Mouse (Mus musculus) left cerebral cortex, postnatal 25 days (tissue): ENCODE results near the gene Camkk2. TPM values are rescaled to one million over a fixed set of nuclear protein-coding genes. Genes with fewer than 3 reads are reported as not detected.

ENCODE experiments used
- DNase-seq, 2 experiments: peaks; one replicate each; pipeline ENCODE4 v3.0.0; 2022; ENCODE audit warnings: low spot score in 2 of 2, mixed read lengths in 1 of 2
- intact Hi-C: fragments of 180-260 bp; cut with DNase I; formaldehyde crosslinking; loops from one replicate; pipeline ENCODE4 v1.15.1; 2025
- total RNA-seq, 2 experiments: library from RNA; stranded (reverse); gene quantifications; 2 replicates each; pipeline ENCODE4 v1.2.3; 2021

Gene Camkk2
- total RNA-seq, 2 experiments from 2014 or later = 256 to 266 TPM

DNA sequence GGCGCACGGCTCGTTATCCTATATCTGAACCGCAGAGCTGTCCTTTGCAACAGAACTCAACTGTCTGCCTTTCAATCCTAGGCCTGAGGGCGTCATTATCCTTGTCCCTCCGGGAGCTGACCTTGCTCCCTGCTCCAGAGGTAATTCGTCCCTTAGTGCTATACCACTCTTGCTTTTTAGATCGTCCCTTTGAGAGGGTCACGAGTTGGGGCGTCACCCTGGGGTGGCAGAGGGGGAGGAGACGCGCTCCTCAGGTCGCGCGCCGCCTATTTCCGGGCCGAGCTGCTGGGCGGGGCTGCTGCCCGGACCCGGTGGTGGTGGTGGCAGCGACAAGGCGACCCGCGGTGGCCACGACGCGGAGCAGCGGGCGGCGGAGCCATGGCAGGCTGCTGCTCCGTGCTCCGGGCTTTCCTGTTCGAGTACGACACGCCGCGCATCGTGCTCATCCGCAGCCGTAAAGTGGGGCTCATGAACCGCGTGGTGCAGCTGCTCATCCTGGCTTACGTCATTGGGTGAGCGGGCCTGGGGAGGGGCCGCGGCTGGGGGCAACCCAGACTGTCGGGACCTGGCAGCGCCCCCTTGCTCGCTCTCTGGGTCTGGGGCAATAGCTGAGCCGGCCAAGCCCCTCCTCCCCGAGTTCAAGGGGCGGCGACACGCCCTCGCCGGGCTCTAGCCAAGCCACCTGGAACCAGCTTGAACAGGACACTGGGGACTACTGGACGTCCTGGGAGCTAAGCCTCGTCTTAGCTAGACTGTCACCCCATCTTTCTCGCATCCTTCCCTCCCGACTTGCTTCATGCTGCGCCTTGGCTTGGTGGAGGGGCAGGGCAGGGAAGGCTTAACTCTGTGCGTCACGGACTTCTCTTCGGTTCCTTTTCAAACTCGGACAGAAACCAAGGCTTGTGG is 71.7 kb downstream of the Camkk2 start, which contains the start of gene P2rx4:
Gene P2rx4, plus strand, starts transcription at position 269 of the 906 bp plus-strand sequence.
- intact Hi-C loops = loop anchor here (2.0 kb wide), 1 partner anchor 55 kb away; no protein-coding TSS in a partner anchor
- peak; percentile 86 to 89 for DNase-seq

- intact Hi-C loops = loop anchor here (2.0 kb wide), 1 partner anchor 54 kb away; no protein-coding TSS in a partner anchor
- DNase-seq = no peak
These were observed 72.3 kb downstream of the Camkk2 start for GRCm38 (mm10) chr5:122706917-122707275.

GRCm38 (mm10) chr5:122705174-122705573 is 74.0 kb downstream of the Camkk2 start:
- intact Hi-C loops = no loop called here
- no peak for DNase-seq

GRCm38 (mm10) chr5:122704571-122704970 is 74.6 kb downstream of the Camkk2 start:
- intact Hi-C loops = no loop called here
- no peak for DNase-seq

GRCm38 (mm10) chr5:122703574-122703973 is 75.6 kb downstream of the Camkk2 start:
- intact Hi-C loops = no loop called here
- no peak for DNase-seq

- intact Hi-C loops = no loop called here
- DNase-seq = no peak
These were observed 77.1 kb downstream of the Camkk2 start for GRCm38 (mm10) chr5:122702156-122702555.

DNA sequence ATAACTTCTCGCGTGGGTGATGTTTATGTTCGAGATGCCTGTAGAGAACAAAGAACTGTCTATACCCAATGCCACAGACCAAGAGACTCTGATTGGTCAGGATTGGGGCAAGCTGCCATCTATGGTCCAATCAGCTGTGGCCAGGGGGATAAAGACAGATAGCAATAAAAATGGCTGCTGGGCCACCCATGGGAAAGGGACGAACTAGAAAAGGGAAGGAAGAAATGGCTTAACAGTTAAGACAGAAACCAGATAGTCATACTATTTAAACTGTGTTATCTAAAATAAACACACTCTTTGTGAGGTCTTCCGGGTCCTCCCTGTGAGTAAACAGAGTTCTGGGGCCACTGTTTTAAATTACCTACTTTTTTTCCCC is 78.4 kb downstream of the Camkk2 start:
- intact Hi-C loops = no loop called here
- DNase-seq = no peak

GRCm38 (mm10) chr5:122700109-122700836 is 78.9 kb downstream of the Camkk2 start:
- intact Hi-C loops = no loop called here
- no peak for DNase-seq

DNA sequence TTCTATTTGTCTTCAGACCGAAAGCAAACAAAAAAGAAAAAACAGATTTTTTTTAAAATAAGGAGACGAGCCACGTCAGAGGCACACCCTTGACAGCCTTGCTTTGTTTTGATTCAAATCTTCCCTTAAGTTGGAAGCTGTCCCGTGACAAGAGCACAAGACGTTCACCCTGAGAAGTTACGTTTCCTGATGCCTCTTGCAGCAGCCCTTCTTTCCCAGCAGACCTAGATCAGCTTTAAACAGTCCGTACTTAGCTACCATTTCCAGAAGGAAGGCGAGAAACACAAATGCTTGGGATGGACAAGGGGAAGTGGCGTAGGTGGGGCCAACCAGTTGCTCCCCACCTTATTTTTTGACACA is 80.5 kb downstream of the Camkk2 start:
- no peak for DNase-seq
- intact Hi-C loops = no loop called here

GRCm38 (mm10) chr5:122698041-122698700 is 81.0 kb downstream of the Camkk2 start:
- intact Hi-C loops = no loop called here
- DNase-seq = no peak

DNA sequence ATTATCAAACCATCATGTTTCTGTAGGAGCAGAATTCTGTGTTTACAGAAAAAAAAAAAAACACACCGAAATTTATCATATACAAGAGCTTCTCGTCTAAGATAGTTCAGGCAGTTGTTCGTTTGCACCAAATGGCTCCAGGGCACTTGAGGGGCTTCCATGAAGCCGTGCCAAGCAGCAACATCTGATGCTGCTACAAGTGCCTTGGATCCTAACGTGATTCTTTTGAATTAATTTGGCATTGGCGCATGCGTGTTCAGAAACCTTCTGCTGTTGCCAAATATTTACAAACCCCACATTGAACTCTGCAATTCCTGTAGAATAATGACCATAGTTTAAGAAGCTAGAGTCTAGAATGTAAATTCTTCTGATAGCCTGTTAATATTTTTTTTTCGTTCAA is 83.7 kb downstream of the Camkk2 start:
- intact Hi-C loops = no loop called here
- DNase-seq = no peak

GRCm38 (mm10) chr5:122693431-122694207 is 85.6 kb downstream of the Camkk2 start:
- intact Hi-C loops = no loop called here
- peak; percentile 20 to 49 for DNase-seq

DNA sequence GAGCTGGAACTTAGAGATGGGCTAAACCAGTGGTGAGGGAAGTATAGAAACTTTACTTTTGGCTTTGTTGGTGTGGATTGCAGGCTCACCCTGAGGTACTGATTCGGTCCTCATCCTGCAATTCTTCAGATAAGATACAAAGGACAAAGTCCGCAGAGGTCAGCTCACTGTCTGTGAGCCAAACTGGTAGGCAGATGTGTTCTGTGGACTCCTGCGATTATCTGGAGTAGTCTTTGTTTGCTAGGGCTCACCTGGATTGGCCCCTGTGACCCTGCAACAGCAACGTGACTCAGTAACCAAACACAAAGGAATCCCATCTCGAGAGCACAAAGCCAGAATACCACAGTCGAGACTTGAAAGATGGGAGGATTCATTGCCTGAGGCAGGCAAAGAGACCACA is 88.7 kb downstream of the Camkk2 start:
- intact Hi-C loops = no loop called here
- DNase-seq = no peak

DNA sequence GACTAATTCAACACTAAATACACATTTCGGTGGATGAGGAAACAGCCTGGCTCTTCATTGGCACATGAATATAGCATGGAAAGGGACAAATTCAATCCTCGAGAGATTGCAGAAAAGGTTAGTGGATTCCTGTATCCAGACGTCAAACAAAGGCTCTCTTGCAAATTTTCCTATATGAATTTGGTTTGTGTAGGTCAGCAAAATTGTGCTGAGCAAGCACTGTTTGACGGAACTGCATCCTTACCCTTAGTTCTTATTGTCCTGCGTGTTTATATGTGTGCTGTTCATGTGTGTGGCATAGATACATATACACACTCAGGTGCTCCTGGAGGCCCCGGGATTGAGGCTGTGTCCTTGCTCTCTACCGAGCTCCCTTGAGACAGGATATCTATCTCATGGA is 90.1 kb downstream of the Camkk2 start:
- intact Hi-C loops = no loop called here

GRCm38 (mm10) chr5:122687391-122687790 is 91.8 kb downstream of the Camkk2 start:
- DNase-seq = no peak
- intact Hi-C loops = no loop called here

More for the DNA sequence above, 90.1 kb downstream of the Camkk2 start:
- DNase-seq = no peak

DNA sequence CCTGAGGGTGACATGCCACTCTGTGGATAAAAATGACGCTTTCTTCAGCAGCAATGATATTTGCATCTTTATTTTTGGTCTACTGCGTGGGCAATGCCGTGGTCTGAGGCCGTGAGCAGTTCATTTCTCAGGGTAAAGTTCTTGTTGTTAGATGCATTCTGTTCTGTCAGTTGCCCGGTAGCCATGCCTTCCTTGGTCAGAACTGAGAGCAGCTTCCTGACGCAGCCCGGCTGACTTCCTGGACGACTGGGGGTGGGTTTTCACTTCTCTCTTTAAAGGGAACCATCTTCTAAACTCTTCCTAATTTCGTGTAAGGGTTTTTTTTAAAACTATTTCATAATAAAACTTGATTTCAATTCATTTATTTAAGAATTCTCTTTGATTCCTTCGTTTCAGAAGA is 95.3 kb downstream of the Camkk2 start:
- intact Hi-C loops = no loop called here
- DNase-seq = no peak

DNA sequence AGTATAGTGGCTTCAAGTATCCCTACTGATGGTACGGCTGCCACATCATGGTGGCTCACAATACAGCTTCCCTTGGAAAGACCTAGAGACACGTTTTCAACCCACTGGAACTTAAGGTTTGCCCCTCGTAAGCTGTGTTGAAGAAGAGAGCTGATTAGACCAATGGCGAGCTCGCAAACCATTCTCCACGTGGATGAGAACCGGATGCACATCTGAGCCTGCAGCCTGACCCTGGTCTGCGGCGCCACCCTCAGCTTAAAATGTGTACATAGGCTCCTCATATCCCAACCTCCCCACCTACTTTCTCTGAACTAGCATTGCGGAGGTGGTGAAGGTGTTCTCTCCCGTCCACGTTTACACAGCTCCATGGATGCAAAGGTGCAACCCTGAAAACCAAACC is 97.9 kb downstream of the Camkk2 start:
- intact Hi-C loops = no loop called here
- DNase-seq = no peak
